Mouse (Mus musculus) C2C12 (cell line): Measurements from ENCODE around the gene Kcnj10. TPM values are rescaled to one million over a fixed set of nuclear protein-coding genes. Genes with fewer than 3 reads are reported as not detected.

ENCODE experiments used
- H3K27me3 ChIP-seq: one replicate; pipeline ENCODE4 v1.6.1; 2011; ENCODE audit not compliant: control insufficient read depth, insufficient read depth, insufficient read length
- H3K36me3 ChIP-seq: one replicate; pipeline ENCODE4 v1.6.1; 2011; ENCODE audit not compliant: control insufficient read depth, insufficient read depth
- H3K4me3 ChIP-seq: one replicate; pipeline ENCODE4 v1.5.1; 2011; ENCODE audit warnings: mild to moderate bottlenecking, control low read depth; ENCODE audit not compliant: poor library complexity, insufficient read depth, severe bottlenecking
- H3K79me2 ChIP-seq: one replicate; pipeline ENCODE4 v1.6.1; 2011; ENCODE audit not compliant: control insufficient read depth, insufficient read depth
- H3K79me3 ChIP-seq: one replicate; pipeline ENCODE4 v1.6.1; 2011; ENCODE audit warnings: low read depth, control low read depth
- H3ac ChIP-seq: one replicate; pipeline ENCODE3; 2011; ENCODE audit warnings: low read depth; ENCODE audit not compliant: control insufficient read depth, insufficient read length
- CEBPB ChIP-seq: IDR thresholded peaks from one replicate; pipeline ENCODE4 v1.6.1; 2011; ENCODE audit warnings: low read depth, mild to moderate bottlenecking, control low read depth, moderate library complexity
- CTCF ChIP-seq: IDR thresholded peaks from one replicate; pipeline ENCODE4 v1.5.1; 2011; ENCODE audit not compliant: control insufficient read depth, insufficient read depth, insufficient read length
- FOSL1 ChIP-seq: IDR thresholded peaks from one replicate; pipeline ENCODE4 v1.8.0; 2011; ENCODE audit warnings: mild to moderate bottlenecking, low read length; ENCODE audit not compliant: poor library complexity, insufficient read depth, severe bottlenecking
- MAX ChIP-seq: IDR thresholded peaks from one replicate; pipeline ENCODE4 v1.6.1; 2011; ENCODE audit warnings: mild to moderate bottlenecking, control low read depth
- MYOD1 ChIP-seq: IDR thresholded peaks from one replicate; pipeline ENCODE4 v1.6.1; 2011; ENCODE audit warnings: low read depth; ENCODE audit not compliant: control insufficient read depth, insufficient read length
- MYOG ChIP-seq: IDR thresholded peaks from one replicate; pipeline ENCODE4 v1.6.1; 2011; ENCODE audit not compliant: control insufficient read depth, insufficient read length; ENCODE audit errors: extremely low read depth
- USF1 ChIP-seq: IDR thresholded peaks from one replicate; pipeline ENCODE4 v1.6.1; 2011; ENCODE audit warnings: low read depth, mild to moderate bottlenecking, control low read depth, moderate library complexity
- polyA plus RNA-seq: library from polyadenylated mRNA; unstranded; fragments of >200 nt; fragmentation: generic; extraction: Trizol; gene quantifications from one replicate; pipeline ENCODE4 v1.2.1, GENCODE M21; 2012; ENCODE audit warnings: missing spikeins

Kcnj10 gene
- polyA plus RNA-seq, 1 experiment, result not detected

DNA sequence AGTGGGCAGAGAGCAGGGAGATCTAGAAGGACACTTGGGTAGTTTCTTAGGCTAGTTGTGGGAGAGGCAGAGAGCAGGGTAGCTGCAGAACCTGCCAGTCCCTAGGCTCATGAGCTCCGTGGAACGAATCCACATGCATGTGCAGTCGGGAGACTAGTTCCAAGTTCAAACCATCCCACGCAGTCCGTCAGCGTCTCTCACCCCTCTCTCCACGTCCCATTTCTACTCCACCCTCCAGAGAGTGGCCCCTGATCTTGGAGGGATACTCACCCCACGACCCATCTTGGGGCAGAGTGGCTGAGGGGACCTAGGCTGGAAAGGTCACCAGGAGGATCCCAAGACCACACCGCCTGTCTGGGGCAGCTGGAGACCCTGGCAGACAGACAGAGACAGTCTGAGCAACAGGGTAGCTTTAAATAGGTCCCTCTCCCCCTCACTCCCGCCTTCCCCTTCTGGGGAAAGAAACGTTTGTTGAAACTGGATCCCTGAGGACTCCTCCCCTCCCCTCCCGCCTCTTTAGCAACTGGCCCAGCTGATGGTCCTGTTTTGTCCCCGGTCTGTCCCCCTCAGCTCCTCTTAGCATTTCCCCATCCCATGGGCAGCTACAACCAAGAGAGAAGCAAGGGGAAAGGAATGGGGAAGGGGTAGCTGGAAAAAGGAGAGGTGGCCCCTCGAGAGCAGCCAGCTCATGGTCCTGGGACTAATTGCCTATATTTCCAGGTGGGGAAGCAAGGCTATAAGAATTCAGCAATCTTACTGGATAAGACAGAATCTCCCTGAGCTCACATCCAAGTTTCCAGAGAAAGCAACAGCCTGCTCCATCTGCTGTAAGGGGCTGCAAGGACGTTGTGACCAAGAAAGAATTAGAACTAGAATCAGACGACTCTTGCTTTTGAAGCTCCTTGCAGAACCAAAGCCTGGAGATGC lies 43.1 kb upstream of the Kcnj10 start, which contains the start of gene Atp1a2:
Atp1a2 (minus strand) TSS at position 454 of the 927 bp plus-strand sequence.
- no peak within 1 kb of the TSS for H3ac ChIP-seq
- H3K4me3 ChIP-seq, result no peak within 1 kb of the TSS
- no peak for TF ChIP-seq MYOG
- TF ChIP-seq CEBPB, result no peak
- H3K79me3 ChIP-seq, result no peaks in the 10 kb centered on the region
- H3K79me2 ChIP-seq, result no peaks in the 10 kb centered on the region
- no peaks in the 10 kb centered on the region for H3K36me3 ChIP-seq
- no peaks in the 10 kb centered on the region for H3K27me3 ChIP-seq

DNA sequence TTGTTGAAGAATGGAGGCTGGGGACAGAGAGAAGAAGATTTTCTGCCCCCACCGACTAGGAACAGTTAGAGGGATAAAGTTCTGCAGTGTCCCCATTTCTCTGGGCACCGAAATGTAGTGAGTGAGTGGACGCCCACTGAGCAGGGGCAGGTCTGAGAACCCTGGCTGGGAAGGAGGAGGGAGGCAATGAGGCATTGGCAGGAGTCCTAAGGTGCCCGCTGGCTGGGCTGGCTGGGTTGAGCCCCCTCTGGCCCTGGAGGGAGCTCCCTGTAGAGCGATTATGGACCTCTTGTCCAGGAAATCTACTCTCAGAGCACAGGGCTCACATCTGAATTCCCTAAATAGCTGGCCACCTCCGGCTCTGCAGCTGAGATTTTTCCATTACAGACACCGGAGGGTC lies 41.5 kb upstream of the Kcnj10 start:
- TF ChIP-seq MYOD1 (no peak), CEBPB (no peak), CTCF (no peak), USF1 (no peak), FOSL1 (no peak), MYOG (no peak), MAX (no peak)
- no peaks in the 10 kb centered on the region for H3K36me3 ChIP-seq
- no peak overlapping the region for H3ac ChIP-seq
- no peaks in the 10 kb centered on the region for H3K79me2 ChIP-seq
- H3K4me3 ChIP-seq, result no peak overlapping the region
- no peaks in the 10 kb centered on the region for H3K79me3 ChIP-seq
- H3K27me3 ChIP-seq, result no peaks in the 10 kb centered on the region

DNA sequence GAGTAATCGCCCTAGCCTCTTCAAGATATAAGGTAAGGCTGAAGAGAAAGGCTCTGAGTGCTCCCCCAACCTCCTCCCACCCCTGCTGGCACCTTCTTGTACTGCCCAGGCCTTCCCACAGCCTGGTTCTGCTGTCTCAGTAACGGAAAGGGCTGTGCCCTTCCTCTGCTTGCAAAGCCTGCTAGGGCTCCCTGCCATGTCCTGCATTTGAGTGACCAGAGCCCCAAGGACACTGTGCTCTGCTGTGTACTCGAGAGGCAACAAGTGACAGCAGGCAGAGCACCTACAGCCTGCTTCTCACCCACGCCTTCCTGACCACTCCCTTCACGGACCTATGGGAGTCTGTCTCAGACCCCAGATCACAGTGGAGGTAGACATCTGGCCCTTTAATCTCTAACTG lies 40.8 kb upstream of the Kcnj10 start:
- Histone ChIP-seq H3K79me2 (no peaks in the 10 kb centered on the region), H3K4me3 (no peak overlapping the region), H3K36me3 (no peaks in the 10 kb centered on the region), H3K79me3 (no peaks in the 10 kb centered on the region), H3ac (no peak overlapping the region), H3K27me3 (no peaks in the 10 kb centered on the region)
- TF ChIP-seq FOSL1 (no peak), MYOG (no peak), USF1 (no peak), MYOD1 (no peak), CTCF (no peak), CEBPB (no peak), MAX (no peak)

DNA sequence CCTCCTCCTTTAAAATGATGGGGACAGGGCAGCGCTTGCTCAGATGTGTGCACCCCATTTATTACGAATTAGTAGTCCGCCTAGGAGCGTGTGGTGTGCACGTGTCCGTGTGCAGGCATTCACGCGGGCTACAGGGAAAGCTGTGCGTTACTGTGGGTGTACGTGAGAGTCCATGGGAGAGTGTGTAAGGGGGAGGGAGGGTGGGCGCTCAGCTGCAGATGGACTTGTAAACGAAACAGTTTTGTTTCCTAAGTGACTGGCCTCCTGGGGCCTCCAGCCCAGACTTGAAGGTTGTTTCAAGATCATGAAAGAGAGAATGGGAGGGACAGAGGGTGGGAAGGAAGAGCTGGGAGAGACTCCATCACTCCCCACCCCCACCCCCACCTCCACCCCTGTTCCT lies 39.8 kb upstream of the Kcnj10 start:
- H3K79me3 ChIP-seq, result no peaks in the 10 kb centered on the region
- no peak overlapping the region for H3ac ChIP-seq
- no peak overlapping the region for H3K4me3 ChIP-seq
- TF ChIP-seq CEBPB, result no peak
- no peak for TF ChIP-seq CTCF
- TF ChIP-seq FOSL1, result no peak
- TF ChIP-seq MYOG, result no peak
- TF ChIP-seq MAX, result no peak
- TF ChIP-seq MYOD1, result no peak
- no peak for TF ChIP-seq USF1
- H3K27me3 ChIP-seq, result no peaks in the 10 kb centered on the region
- no peaks in the 10 kb centered on the region for H3K79me2 ChIP-seq
- no peaks in the 10 kb centered on the region for H3K36me3 ChIP-seq

DNA sequence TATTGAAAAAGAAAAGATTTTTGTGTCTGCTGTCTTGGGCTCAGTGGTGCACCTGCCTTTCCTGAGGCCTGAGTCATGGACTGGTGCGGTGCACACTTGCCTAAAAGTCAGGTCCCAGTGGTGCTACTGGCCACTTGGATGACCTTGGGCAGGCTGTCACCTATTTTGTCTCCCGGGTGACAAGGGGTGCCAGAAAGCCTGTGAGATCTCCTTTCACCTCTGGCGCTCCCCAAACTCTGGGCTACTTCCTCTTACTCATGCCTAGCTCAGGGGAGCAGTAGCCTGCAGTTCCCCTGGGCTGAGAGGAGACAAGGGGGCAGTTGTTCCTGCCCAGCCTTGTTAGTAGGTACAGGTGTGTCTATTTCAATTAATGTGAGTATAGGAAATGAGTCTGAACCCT lies 38.7 kb upstream of the Kcnj10 start:
- H3ac ChIP-seq, result no peak overlapping the region
- no peaks in the 10 kb centered on the region for H3K79me2 ChIP-seq
- H3K36me3 ChIP-seq, result no peaks in the 10 kb centered on the region
- TF ChIP-seq USF1 (no peak), FOSL1 (no peak), CEBPB (no peak), CTCF (no peak), MAX (no peak)
- no peak overlapping the region for H3K4me3 ChIP-seq
- no peaks in the 10 kb centered on the region for H3K79me3 ChIP-seq
- H3K27me3 ChIP-seq, result no peaks in the 10 kb centered on the region

DNA sequence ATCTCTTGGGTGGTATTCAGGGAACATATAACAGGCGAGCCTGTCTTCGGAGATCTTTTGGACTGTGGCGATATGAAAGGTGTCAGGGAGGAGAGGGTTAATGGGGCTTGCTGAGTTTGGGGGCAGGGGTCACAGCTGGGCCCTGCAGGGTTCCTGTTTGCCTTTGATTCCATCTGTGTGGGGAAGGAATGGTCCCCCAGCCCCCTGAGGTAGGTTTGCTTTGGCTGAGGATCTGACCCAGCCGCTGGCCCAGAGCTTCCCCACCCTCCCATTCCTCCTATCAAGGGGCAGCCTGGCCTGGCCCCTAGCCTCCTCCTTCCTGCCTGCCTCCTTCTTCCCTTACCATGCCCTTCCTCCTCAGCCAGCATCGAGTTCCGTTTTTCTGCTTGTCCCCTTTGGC lies 38.2 kb upstream of the Kcnj10 start:
- TF ChIP-seq CEBPB, result no peak
- no peak for TF ChIP-seq MYOD1
- TF ChIP-seq MYOG, result no peak
- TF ChIP-seq CTCF, result no peak
- TF ChIP-seq FOSL1, result no peak
- no peak for TF ChIP-seq USF1
- no peak for TF ChIP-seq MAX
- Histone ChIP-seq H3K79me3 (no peaks in the 10 kb centered on the region), H3K79me2 (no peaks in the 10 kb centered on the region), H3ac (no peak overlapping the region), H3K36me3 (no peaks in the 10 kb centered on the region), H3K4me3 (no peak overlapping the region), H3K27me3 (no peaks in the 10 kb centered on the region)
